Comparison of ENCODE assay signal across 11 mouse cellular contexts in genomic region chr13:18914774-18915173, GRCm38 (mm10).
"Had no signal": no experiment of that assay in that cellular context is flagged by ENCODE, and none has a peak within 500 bp of the region (broad histone marks: within the 10 kb centered on the region; RNA-seq: fewer than 3 reads in every experiment).

No protein-coding gene starts in this region.

- ATAC-seq: liver, postnatal 0 days; lung, postnatal 0 days; midbrain, embryonic 13.5 days; midbrain, embryonic 15.5 days had no signal

- DNase-seq: liver, postnatal 0 days; lung, adult 2 months; lung, postnatal 14 days; lung, postnatal 36 days; right cerebral cortex, postnatal 14 days; thymus, adult 18-20 months; thymus, postnatal 14 days; thymus, postnatal 36 days had no signal
